Mouse (Mus musculus) spleen, postnatal 36 days (tissue): ENCODE results near the gene Cubn.
A peak's percentile ranks its signal among the peaks of the same experiment; 100 is the strongest.

ENCODE experiments used
- DNase-seq, 2 experiments: peaks; one replicate each; pipeline ENCODE4 v3.0.0; 2022; ENCODE audit warnings: low spot score in 2 of 2, mixed read lengths in 1 of 2

Gene Cubn

GRCm38 (mm10) chr2:13484566-13484965 lies 7.0 kb downstream of the Cubn start:
- DNase-seq = no peak

DNA sequence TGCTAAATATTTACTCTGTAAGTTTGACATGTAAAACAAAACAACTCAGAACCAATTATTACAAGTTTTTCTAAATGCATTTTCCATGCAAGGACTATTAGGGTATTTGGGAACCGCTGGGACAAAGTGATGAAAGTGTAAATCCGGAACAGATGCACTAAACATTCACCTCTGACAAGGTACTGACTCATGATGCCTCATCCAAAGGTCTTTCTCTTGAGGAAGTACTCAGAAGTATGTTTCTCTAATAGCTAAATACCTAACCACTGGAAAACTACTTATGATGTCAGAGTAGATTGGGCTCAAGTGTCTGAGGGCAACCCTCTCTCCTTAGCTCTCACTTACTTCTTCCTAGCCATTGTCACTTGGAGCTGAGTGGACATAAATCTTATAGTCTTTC lies 10.9 kb downstream of the Cubn start:
- DNase-seq = no peak

DNA sequence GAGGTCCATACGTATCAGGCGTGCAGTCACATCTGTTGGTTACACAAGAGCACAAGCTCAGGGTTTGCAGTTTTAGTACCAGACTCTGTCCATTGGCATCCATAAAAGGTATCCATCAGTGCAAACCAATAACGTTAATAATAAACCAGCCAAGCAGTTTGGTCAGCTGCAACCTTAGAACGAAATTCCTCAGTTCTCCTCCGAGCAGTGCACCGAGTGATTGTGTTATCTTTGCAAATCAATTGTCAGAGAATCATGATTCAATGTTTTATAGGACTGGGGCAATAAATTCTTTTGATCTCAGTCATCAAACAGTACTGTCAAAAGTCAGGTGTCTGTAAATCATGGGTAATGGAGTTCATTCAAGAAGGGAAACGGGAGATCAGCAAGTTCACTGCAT lies 12.4 kb downstream of the Cubn start:
- no peak for DNase-seq

GRCm38 (mm10) chr2:13470108-13470507 lies 21.5 kb downstream of the Cubn start:
- no peak for DNase-seq

DNA sequence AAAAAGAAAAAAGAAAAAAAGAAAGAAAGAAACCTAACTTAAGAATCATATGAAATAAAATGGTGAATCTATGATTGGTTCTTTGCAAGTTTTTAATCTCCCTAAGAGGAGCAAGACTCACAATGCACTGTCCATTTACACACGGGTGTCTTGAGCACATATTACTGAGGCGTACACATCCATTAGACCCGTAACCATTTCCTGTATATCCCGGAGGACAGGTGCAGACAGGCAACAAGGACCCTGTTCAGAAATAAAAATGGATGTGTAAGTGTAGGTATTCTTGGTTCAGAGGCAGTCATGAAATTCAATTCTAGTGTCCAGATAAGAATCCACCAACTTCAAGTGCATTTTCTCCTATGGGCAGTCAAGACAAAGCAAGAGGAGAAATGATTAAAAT lies 22.0 kb downstream of the Cubn start:
- no peak for DNase-seq

DNA sequence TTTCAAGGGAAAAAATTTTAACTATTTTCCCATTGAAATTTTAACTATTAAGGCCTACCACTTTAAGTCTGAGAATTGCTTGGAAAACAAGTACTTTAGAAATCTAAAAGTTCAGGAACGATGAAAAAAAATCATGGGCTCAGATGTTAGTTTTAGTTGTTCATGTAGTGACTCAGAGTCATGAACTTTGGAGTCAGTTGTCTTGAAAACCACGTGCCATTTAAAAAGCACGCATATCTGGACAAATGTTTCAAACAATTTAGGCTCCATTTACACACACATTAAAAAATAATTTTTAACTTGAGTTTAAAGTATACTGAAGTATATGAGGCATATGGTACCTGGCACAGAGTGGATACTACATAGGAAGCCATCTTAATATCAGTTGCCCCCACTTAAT lies 24.9 kb downstream of the Cubn start:
- no peak for DNase-seq

GRCm38 (mm10) chr2:13458088-13458487 lies 33.5 kb downstream of the Cubn start:
- no peak for DNase-seq

- no peak for DNase-seq
These were observed 34.8 kb downstream of the Cubn start for GRCm38 (mm10) chr2:13456821-13457220.

- no peak for DNase-seq
These were observed 39.8 kb downstream of the Cubn start for GRCm38 (mm10) chr2:13451495-13452491.

GRCm38 (mm10) chr2:13450895-13451294 lies 40.7 kb downstream of the Cubn start:
- DNase-seq = no peak

GRCm38 (mm10) chr2:13450470-13450869 lies 41.1 kb downstream of the Cubn start:
- no peak for DNase-seq

- no peak for DNase-seq
These were observed 46.5 kb downstream of the Cubn start for GRCm38 (mm10) chr2:13445156-13445555.

DNA sequence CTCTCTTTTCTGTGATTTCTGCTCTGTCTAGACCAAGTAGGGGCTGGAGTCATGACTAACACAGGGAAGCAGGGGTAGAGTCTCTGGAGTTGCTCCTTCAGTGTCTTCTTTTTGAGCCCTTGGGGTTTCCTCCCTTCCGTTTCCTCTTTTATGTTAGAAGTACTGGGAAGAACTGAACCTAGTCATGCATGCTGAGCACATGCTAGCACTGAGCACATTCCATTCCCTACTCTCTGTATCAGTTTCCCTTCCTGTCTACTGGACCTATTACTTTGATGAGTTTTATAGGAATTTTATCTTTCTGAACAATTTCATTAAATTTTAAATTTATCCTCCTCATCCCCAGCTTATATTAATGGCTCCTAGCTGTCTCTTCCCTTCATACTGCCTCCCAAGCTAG lies 52.6 kb downstream of the Cubn start:
- DNase-seq = peak; percentile 33 to 36

DNA sequence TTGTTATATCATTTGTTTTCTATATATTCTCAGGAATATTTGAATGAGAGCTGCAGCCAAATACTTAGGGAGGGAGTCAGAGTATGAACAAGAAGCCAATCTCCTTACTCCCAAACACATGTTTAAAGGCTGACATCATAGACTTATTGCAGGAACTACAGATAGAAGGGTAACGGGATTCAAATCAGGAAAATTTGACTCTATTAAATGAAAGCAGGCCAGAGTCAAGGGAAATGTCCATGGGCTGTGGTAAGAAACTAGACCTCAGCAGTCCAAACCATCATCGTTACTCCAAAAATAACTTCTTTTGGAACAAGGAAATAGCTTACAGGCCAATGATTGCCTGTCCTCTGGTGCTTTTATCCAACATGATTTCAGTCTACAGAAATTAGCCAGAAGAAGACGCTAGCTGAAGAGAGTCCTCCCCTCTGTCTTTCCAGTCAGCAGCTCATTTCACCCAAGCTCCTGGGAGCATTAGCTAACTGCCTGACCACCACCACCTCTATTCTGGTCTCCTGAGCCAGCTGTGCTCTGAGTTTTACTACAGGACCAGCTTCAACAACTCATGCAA lies 53.3 kb downstream of the Cubn start:
- DNase-seq = no peak

- no peak for DNase-seq
These were observed 59.6 kb downstream of the Cubn start for GRCm38 (mm10) chr2:13432002-13432401.

DNA sequence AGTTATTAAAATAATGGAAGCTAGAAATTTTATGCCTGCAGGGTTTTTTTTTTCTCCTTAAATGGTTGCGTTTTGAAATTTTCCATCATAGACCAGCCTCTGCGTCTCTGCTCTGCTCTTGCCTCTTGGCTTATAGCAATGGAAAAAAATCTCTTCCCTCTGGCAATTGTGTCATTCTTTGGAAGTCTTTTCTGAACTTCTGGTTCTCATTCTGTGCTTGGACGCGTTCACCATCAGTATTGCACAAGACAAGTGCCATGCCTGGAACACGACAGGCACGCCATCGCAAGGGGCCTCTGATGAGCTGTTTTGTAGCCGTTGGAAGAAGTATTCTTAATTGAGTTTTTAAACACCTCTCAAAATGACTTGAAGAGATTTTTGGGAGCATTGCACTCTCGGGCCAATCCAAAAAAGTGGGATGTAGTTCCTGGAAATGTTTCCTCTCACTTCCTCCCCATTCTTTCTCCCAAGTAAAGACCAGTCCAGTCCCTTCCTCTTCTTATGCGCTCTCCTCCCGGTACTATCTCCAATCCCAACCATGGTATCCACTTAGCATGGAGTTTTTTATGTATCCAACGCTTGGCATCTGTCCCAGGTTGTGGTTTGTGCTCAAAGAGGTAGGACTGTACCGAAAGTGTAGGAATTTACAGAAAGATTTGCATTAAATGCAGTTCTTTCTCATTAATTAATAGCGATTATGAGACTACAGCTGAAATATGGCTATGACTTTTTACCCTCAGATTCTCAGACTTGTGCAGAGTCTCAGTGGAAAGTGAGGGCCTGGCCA lies 69.4 kb downstream of the Cubn start:
- DNase-seq = no peak

- DNase-seq = no peak
These were observed 74.7 kb downstream of the Cubn start for GRCm38 (mm10) chr2:13416765-13417524.

DNA sequence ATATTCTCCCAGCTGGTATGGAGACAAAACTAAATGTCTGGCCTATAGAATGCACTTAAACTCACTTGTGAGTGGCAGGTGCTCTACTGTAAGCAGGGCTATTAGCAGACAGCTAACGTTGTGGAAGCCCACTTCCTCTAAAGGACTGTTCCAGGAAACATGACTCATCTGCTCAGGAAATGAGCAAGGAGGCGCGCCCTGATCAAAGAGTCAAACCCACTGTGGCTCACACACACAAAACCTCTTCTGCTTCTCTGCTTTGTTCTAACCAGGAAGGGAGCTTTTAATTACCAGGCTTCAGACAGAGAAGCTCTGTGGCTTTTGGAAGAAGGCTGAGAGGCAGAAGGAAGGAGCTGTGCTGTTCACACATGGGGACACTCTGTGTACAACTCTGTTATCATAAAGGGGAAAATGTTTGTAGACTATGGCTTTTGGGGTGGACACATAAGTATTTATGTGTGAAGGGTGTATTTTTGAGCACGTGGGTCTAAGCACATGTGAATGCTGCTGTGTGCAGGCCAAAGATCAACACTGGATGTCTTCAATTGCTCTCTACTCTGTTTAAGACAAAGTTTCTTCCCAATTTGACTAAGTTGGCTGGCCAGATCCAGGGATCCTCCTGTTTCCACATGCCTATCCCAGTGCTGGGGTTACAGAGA lies 78.0 kb downstream of the Cubn start:
- DNase-seq = peak; percentile 83 to 84

GRCm38 (mm10) chr2:13410660-13411059 lies 81.0 kb downstream of the Cubn start:
- no peak for DNase-seq

DNA sequence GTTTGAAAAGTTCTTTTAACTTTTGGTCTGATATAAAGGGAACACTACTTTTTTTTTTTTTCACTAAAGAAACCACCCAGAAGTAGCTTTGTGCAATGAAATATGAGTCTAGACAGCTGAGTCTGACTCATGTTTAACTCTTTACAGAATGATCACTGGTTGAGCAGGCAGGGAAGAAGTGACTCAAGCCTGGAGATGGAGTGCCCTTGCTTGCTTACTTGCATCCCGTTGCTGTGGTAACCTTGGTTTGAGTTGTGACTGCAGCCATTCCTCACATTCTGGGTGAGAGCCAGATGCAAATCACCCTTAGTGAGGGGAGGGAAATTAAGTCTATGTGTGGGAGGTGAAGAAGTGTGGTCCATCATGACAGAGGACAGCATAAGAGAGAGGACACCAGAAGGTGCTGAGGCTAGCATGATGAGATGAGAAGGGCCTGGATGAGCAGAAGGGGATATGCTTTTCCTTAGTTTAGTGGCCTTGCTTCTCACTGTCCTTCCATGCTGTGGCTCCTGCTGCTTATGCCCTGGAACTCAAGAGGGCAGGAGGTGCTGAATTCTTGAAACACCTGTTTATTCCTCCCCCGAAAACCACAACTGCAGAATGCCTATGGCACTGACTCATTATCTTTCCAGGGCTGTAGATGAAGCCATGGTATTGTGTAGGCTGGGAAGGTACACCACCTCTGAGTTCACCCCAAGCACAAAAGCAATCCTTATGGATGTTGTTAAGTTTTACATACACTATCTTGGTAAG lies 81.7 kb downstream of the Cubn start:
- peak in 1 of 2 experiments; percentile 7 for DNase-seq
